Mouse (Mus musculus): ENCODE data around the gene Pld1.

DNA sequence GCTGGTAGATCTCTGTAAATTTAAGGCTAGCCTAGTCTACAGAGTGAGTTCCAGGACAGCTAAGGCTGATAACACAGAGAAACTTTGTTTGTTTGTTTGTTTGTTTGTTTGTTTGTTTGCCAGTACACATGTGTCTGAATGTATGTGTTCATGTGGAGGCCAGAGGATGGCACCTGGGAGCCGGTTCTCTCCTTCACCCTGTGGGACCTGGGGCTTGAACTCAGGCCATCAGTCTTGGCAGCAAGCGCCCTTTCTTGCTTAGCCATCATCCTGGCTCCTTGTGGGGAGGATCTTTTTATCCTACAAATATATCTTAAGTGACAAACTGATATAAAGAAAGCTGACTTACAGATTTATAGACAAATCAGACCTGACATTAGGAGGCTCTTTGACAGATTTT lies 44.8 kb downstream of the Pld1 start:
- no peak for TF ChIP-seq CTCF (IDR thresholded peaks at IDR 0.05; ENCODE audit: insufficient read depth, low read length)
- no peak for TF ChIP-seq POLR2A (IDR thresholded peaks at IDR 0.05; ENCODE audit: borderline replicate concordance, extremely low read depth, low read depth, low read length)
